Mouse (Mus musculus) bone marrow, adult 2 months (tissue): Measurements from ENCODE around the gene Gpr65. TPM values are rescaled to one million over a fixed set of nuclear protein-coding genes. Genes with fewer than 3 reads are reported as not detected.

Experiments used
- H3K27ac ChIP-seq: fragments of 200-500 bp; 2 replicates; pipeline ENCODE4 v1.5.1; 2012; ENCODE audit warnings: low read depth, mild to moderate bottlenecking, control low read depth, inconsistent platforms, low read length; ENCODE audit not compliant: control insufficient read depth, poor library complexity, insufficient read depth
- H3K4me1 ChIP-seq: fragments of 200-500 bp; 2 replicates; pipeline ENCODE4 v1.6.1; 2011; ENCODE audit warnings: low read length; ENCODE audit not compliant: control insufficient read depth, insufficient read depth
- H3K4me3 ChIP-seq: fragments of 200-500 bp; replicated peaks from 2 replicates; pipeline ENCODE3; 2011; ENCODE audit warnings: mild to moderate bottlenecking, low read depth, low read length, control low read depth; ENCODE audit not compliant: control insufficient read depth
- CTCF ChIP-seq: fragments of 200-500 bp; IDR thresholded peaks from 2 replicates; pipeline ENCODE4 v1.5.1; 2011; ENCODE audit warnings: low read length, control low read depth; ENCODE audit not compliant: control insufficient read depth, insufficient read depth
- POLR2A ChIP-seq: fragments of 200-500 bp; IDR thresholded peaks from 2 replicates; pipeline ENCODE4 v1.6.1; 2011; ENCODE audit warnings: low read depth, mild to moderate bottlenecking, control low read depth, low read length, borderline replicate concordance; ENCODE audit not compliant: control insufficient read depth
- WGBS: fragments of 180-500 bp; shearing (Covaris S2); methylation state at CpG from one replicate; pipeline ENCODE4 v1.1.7; 2018; 5-methylcytosine and 5-hydroxymethylcytosine counted together
- polyA plus RNA-seq: library from polyadenylated mRNA; stranded (reverse); fragments of >200 nt; gene quantifications from 2 replicates; pipeline ENCODE4 v1.2.4, GENCODE M21; 2011; ENCODE audit warnings: low replicate concordance; ENCODE audit not compliant: missing spikeins, insufficient read depth, insufficient read length

Gpr65 gene
- polyA plus RNA-seq, 1 experiment = 14.1 TPM

DNA sequence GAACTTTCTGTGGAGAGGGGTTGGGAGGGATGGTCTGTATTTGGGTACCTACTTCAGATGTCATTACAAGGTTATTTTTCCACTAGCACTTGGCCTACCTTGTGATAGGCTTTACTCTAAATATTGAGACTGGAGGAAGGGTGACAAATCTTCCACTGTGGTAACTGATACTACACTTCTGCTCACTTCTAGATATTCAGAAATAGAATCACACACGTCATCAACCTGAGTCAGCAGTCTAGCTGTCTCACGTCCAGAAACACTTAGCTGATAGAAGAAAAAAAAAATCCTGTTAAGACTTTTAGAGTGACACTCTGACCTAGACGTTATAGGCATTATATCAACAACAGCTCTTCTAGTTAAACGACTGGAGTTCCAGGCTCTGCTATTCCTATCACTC lies 23.8 kb downstream of the Gpr65 start:
- TF ChIP-seq CTCF = no peak
- TF ChIP-seq POLR2A = no peak
- Histone ChIP-seq H3K4me3 (no peak overlapping the region), H3K27ac (no peak overlapping the region), H3K4me1 (no peaks in the 10 kb centered on the region)
- 58% methylated on average over 4 of the region's 4 CpGs for WGBS

DNA sequence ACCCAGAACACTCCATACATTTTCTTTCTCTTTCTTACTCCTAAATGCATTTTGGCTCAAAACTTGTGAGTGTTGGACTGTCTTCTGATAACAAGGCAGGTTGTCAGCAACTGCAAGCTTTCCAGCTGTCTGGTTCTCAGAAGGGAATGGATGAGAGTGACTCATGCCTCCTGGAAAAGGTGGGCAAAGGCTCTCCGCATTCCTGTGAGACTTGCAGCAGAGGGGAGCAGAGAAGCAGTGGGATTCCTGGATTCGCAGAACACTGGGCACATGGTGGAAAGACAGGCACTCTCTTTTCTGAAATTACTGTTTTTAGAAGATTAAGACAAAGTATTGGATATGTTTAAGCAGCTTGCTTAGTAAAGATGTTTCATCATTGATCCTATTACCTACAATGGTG lies 25.8 kb downstream of the Gpr65 start:
- no peaks in the 10 kb centered on the region for H3K4me1 ChIP-seq
- TF ChIP-seq POLR2A (no peak), CTCF (no peak)
- H3K27ac ChIP-seq = no peak overlapping the region
- 82% methylated on average over 2 of the region's 2 CpGs for WGBS
- no peak overlapping the region for H3K4me3 ChIP-seq

DNA sequence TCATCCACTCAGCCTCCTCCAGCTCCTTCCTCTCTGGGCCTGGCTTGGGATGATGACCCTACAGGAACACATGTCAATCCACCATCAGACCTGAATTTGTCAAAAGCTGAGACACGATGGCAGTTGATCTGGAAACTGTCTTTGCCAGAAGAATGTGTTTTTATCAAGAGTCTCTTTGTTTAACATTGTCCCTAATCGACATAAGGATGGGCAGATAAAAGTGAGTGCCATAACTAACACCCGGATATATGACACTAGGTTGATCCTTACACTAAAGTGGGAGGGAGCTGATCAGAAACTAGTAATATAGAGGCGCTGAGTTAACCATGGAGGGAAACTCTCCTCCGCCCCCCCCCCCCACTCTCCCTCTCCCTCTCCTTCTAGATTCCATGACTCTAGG lies 33.5 kb downstream of the Gpr65 start:
- Histone ChIP-seq H3K27ac (no peak overlapping the region), H3K4me1 (no peaks in the 10 kb centered on the region), H3K4me3 (no peak overlapping the region)
- no peak for TF ChIP-seq CTCF
- no peak for TF ChIP-seq POLR2A
- WGBS = 76% methylated on average over 5 of the region's 5 CpGs

DNA sequence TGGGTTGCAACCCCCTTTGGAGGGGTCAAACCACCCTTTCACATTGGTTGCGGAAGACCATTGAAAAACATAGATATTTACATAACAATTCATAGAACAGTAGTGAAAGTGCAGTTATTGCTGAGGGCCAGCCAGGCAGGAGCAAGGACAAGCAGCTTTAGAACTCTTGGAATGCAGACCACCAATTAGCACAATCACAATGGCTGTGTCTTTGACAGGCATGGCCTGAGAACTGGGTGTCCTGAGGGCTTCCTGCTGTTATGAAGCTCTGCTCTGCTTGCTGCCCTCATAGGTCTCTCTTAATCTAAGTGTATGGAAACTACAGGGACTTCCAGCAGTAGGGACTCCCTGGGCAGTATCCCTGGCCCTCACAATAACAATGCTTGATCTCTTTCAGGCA lies 34.6 kb downstream of the Gpr65 start:
- no peaks in the 10 kb centered on the region for H3K4me1 ChIP-seq
- no peak overlapping the region for H3K27ac ChIP-seq
- WGBS = 93% methylated on average over 1 of the region's 1 CpGs
- no peak overlapping the region for H3K4me3 ChIP-seq
- no peak for TF ChIP-seq CTCF
- no peak for TF ChIP-seq POLR2A

DNA sequence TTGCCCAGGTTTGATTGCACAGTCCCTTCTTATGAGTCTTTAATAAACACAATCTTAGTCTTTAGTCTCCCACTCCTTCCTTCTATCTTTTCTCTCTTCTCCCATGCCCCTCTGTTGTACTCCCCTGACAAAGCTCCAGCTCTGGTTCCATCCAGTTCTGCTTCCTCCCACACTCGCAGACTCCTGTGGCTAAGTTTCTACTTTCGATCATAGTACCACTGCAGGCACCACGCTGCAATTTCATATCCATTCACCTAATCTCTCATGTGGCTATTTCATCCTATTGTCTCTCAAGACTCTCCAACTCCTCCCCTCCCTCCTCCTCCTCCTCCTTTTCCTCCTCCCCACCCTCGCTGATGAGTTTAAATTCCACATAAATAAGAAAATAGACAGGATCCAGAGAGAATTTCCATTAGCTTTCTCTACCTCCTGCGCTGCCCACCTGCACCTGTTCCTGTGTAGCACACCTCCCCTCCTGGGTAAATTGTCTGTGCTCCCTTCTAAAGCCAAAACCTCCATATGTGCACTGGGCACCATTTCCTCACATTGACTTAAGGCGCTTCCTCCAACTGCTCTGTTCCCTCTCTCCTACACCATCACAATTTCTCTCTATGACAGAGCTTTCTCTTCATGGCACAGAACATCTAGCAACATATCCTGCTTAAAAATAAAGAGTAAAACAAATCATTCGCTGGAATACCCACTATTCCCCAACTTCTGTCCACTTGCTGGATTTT lies 38.9 kb downstream of the Gpr65 start:
- Histone ChIP-seq H3K4me1 (no peaks in the 10 kb centered on the region), H3K27ac (no peak overlapping the region), H3K4me3 (no peak overlapping the region)
- TF ChIP-seq POLR2A = no peak
- TF ChIP-seq CTCF = no peak
- WGBS = 77% methylated on average over 7 of the region's 7 CpGs

DNA sequence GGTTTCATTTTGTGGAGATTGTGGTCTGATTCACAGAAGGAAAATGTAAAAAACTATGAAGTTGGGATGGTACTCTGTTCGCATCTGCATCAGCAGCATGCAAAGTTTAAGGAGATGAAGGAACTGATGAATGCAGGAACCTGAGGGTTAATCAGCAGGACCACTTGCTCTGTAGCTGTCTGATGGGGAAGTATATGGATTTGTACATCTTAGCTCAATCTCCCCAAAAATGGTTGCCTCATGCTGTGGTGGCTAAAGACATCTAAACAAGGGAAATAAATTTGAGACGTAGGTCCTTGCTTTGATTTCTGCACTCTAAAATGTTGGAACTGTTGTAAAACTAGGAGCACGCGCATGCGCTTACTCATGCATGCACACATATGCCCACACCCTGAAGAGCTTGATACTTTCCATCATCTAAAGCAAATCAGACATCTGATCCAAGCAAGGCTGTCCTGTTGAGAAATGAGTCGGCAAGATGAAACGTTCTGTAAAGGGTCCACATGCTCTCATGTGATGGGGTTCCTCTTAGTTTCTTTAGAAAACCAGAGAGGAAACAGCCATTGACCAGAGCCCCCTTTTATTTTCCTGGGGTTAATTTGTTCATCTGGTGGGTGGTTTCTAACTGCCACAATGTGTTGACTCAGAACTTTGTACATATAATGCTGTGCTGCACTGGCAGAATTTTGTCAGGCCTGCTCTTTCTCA lies 43.1 kb downstream of the Gpr65 start:
- no peaks in the 10 kb centered on the region for H3K4me1 ChIP-seq
- H3K4me3 ChIP-seq = no peak overlapping the region
- no peak overlapping the region for H3K27ac ChIP-seq
- TF ChIP-seq POLR2A = no peak
- no peak for TF ChIP-seq CTCF
- 40% methylated on average over 7 of the region's 7 CpGs for WGBS

DNA sequence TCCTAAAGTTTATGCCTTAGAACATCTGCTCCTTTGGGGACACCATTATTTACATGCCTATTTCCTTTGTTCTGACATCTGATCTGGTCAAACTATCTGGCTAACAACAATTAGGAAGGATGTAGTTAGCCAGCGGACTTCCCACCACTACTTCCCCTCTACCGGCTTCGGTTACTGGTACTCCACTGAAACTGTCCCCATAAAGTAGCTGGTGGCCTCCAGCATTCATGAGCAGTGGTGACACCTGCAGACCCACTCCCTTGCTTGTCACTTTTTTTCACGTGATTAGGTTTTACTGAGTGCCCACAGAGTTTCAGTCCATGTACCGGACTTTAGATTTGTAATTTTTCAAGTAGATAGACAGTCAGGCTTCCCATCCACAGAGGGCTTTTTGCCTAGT lies 47.5 kb downstream of the Gpr65 start:
- H3K4me3 ChIP-seq = no peak overlapping the region
- no peak overlapping the region for H3K27ac ChIP-seq
- no peaks in the 10 kb centered on the region for H3K4me1 ChIP-seq
- WGBS = 8% methylated on average over 5 of the region's 5 CpGs
- TF ChIP-seq POLR2A (no peak), CTCF (no peak)

DNA sequence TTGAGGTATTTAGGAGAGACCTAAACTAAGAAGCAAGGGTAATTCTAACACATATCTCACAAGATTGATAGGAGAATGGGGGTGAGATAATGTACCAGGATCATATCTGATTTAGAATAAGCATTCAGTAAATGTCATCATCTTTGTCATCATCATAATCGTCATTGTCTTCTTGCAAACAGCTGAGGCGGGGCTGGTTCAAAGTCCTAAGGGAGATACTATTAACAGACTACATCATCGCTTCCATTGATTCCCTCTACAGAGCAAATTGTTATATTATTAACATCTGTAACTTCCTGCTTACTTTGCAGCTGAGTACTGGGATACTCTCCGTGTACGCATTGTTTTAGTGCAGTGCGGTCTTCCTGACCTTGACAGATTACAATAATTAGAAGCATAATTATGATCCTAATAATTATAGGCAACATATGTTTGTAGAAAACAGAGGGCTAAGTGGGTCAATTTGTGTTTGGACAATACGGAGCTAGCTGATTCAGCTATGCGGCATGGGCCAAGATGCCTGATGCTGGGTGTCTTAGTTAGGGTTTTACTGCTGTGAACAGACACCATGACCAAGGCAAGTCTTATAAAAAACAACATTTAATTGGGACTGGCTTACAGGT lies 49.4 kb downstream of the Gpr65 start:
- Histone ChIP-seq H3K4me1 (no peaks in the 10 kb centered on the region), H3K4me3 (no peak overlapping the region), H3K27ac (no peak overlapping the region)
- 90% methylated on average over 8 of the region's 8 CpGs for WGBS
- TF ChIP-seq POLR2A (no peak), CTCF (no peak)
